Mouse (Mus musculus) thymus, postnatal 10 days (tissue): ENCODE results near the gene Neurl1a.

Experiments
- DNase-seq, 2 experiments: peaks; one replicate each; pipeline ENCODE4 v3.0.0; 2021; ENCODE audit warnings: low spot score in 2 of 2

Gene Neurl1a

GRCm38 (mm10) chr19:47168223-47168622, 10.4 kb upstream of the Neurl1a start:
- peak in 1 of 2 experiments; percentile 40 for DNase-seq

GRCm38 (mm10) chr19:47168793-47169412, 9.7 kb upstream of the Neurl1a start:
- DNase-seq: peak; percentile 55 to 80

- no peak for DNase-seq
Measured at GRCm38 (mm10) chr19:47174515-47174914, 4.1 kb upstream of the Neurl1a start.

- no peak for DNase-seq
Measured at GRCm38 (mm10) chr19:47175472-47175871, 3.1 kb upstream of the Neurl1a start.

- no peak for DNase-seq
Measured at GRCm38 (mm10) chr19:47176916-47177505, 1.6 kb upstream of the Neurl1a start.

- DNase-seq: no peak
Measured at GRCm38 (mm10) chr19:47178001-47178400, 619 bp upstream of the Neurl1a start.

GRCm38 (mm10) chr19:47179272-47179809, 721 bp downstream of the Neurl1a start:
- DNase-seq: no peak

- no peak for DNase-seq
Measured at GRCm38 (mm10) chr19:47180011-47180410, 1.4 kb downstream of the Neurl1a start.

- DNase-seq: no peak
Measured at GRCm38 (mm10) chr19:47184221-47184620, 5.6 kb downstream of the Neurl1a start.

GRCm38 (mm10) chr19:47184736-47185135, 6.1 kb downstream of the Neurl1a start:
- DNase-seq: no peak

- no peak for DNase-seq
Measured at GRCm38 (mm10) chr19:47186514-47187275, 8.1 kb downstream of the Neurl1a start.

GRCm38 (mm10) chr19:47188515-47189128, 10.0 kb downstream of the Neurl1a start:
- DNase-seq: no peak

GRCm38 (mm10) chr19:47192158-47192557, 13.5 kb downstream of the Neurl1a start:
- DNase-seq: no peak

GRCm38 (mm10) chr19:47198671-47199350, 20.2 kb downstream of the Neurl1a start:
- DNase-seq: no peak

- DNase-seq: no peak
Measured at GRCm38 (mm10) chr19:47201972-47202371, 23.4 kb downstream of the Neurl1a start.

GRCm38 (mm10) chr19:47202429-47202828, 23.8 kb downstream of the Neurl1a start:
- no peak for DNase-seq

GRCm38 (mm10) chr19:47203042-47203441, 24.4 kb downstream of the Neurl1a start:
- no peak for DNase-seq

GRCm38 (mm10) chr19:47204653-47205052, 26.0 kb downstream of the Neurl1a start:
- DNase-seq: no peak

GRCm38 (mm10) chr19:47206126-47206525, 27.5 kb downstream of the Neurl1a start:
- DNase-seq: no peak

- no peak for DNase-seq
Measured at GRCm38 (mm10) chr19:47210432-47210831, 31.8 kb downstream of the Neurl1a start.

GRCm38 (mm10) chr19:47211609-47212312, 33.1 kb downstream of the Neurl1a start:
- no peak for DNase-seq
